Mouse (Mus musculus) adrenal gland, adult 18-20 months (tissue): Measurements from ENCODE around the gene Rit1. TPM values are rescaled to one million over a fixed set of nuclear protein-coding genes. Genes with fewer than 3 reads are reported as not detected.

Experiments
- total RNA-seq, 2 experiments: library from RNA; stranded (reverse); gene quantifications; 1 replicate in 1 of 2; 2 replicates in 1 of 2; pipeline ENCODE4 v1.2.3; 2021

Rit1 gene
- total RNA-seq, 2 experiments from 2014 or later = 52.2 to 59.9 TPM

Other genes with a start within 250 kb of the Rit1 start
- gene Lmna, start 206.9 kb upstream of the Rit1 start, total RNA-seq = 100 to 1,000 TPM; 106 to 137 TPM
- gene Mex3a, start 184.4 kb upstream of the Rit1 start, total RNA-seq = 1 to 10 TPM; 2.6 to 3.3 TPM
- gene Rab25, start 168.5 kb upstream of the Rit1 start, total RNA-seq = not detected
- 100 to 1,000 TPM; 156 to 164 TPM for gene Lamtor2, start 163.8 kb upstream of the Rit1 start, total RNA-seq
- 10 to 100 TPM; 72.9 to 96.6 TPM for gene Ubqln4, start 163.1 kb upstream of the Rit1 start, total RNA-seq
- 100 to 1,000 TPM; 145 to 198 TPM for gene Ssr2, start 141.0 kb upstream of the Rit1 start, total RNA-seq
- gene Arhgef2, start 110.9 kb upstream of the Rit1 start, total RNA-seq = 10 to 100 TPM; 19.4 to 27.0 TPM
- not detected for gene Rxfp4, start 63.7 kb upstream of the Rit1 start, total RNA-seq
- 10 to 100 TPM; 65.1 to 67.4 TPM for gene Khdc4, start 31.0 kb upstream of the Rit1 start, total RNA-seq
- gene Syt11, start 58.3 kb downstream of the Rit1 start, total RNA-seq = 1 to 10 TPM; 8.3 to 10.0 TPM
- gene Gon4l, start 118.4 kb downstream of the Rit1 start, total RNA-seq = 10 to 100 TPM; 25.2 to 27.4 TPM
- gene Msto1, start 197.2 kb downstream of the Rit1 start, total RNA-seq = 10 to 100 TPM; 16.0 to 16.5 TPM
- gene Ash1l, start 233.8 kb downstream of the Rit1 start, total RNA-seq = 10 to 100 TPM; 43.5 to 47.0 TPM
- gene Dap3, start 234.3 kb downstream of the Rit1 start, total RNA-seq = 100 to 1,000 TPM; 128 to 140 TPM